Mouse (Mus musculus) hindbrain, embryonic 11.5 days (tissue): ENCODE data around the gene Fars2. TPM values are rescaled to one million over a fixed set of nuclear protein-coding genes. Genes with fewer than 3 reads are reported as not detected.

ENCODE experiments used
- ATAC-seq: fragments of 200-750 bp; cut with Nextera tagmentation; 2 replicates; pipeline ENCODE4 v1.8.0; 2017; ENCODE audit warnings: mild to moderate bottlenecking, moderate TSS enrichment, moderate library complexity; ENCODE audit not compliant: low FRiP score
- DNase-seq: peaks from one replicate; pipeline ENCODE4 v3.0.0-alpha.2; 2015; ENCODE audit warnings: low spot score
- H3K27ac ChIP-seq: fragments of 300-500 bp; sonication (generic); 2 replicates; pipeline ENCODE4 v1.5.1; 2014; ENCODE audit warnings: mild to moderate bottlenecking, low read depth, low read length
- H3K27me3 ChIP-seq: fragments of 300-500 bp; sonication (generic); 2 replicates; pipeline ENCODE4 v1.6.1; 2014; ENCODE audit warnings: mild to moderate bottlenecking, low read length, moderate library complexity, mixed read lengths; ENCODE audit not compliant: control insufficient read depth, insufficient read depth
- H3K36me3 ChIP-seq: fragments of 300-500 bp; sonication (generic); 2 replicates; pipeline ENCODE4 v1.6.1; 2014; ENCODE audit warnings: mild to moderate bottlenecking, low read length, moderate library complexity, mixed read lengths; ENCODE audit not compliant: control insufficient read depth, insufficient read depth
- H3K4me1 ChIP-seq: fragments of 300-500 bp; sonication (generic); replicated peaks from 2 replicates; pipeline ENCODE4 v1.6.1; 2014; ENCODE audit warnings: low read length, mixed read lengths; ENCODE audit not compliant: control insufficient read depth, insufficient read depth
- H3K4me2 ChIP-seq: fragments of 300-500 bp; sonication (generic); replicated peaks from 2 replicates; pipeline ENCODE4 v1.6.1; 2014; ENCODE audit warnings: mild to moderate bottlenecking, low read depth, low read length
- H3K4me3 ChIP-seq: fragments of 300-500 bp; sonication (generic); 2 replicates; pipeline ENCODE4 v1.5.1; 2014; ENCODE audit warnings: low read depth, low read length
- H3K9ac ChIP-seq: fragments of 300-500 bp; sonication (generic); 2 replicates; pipeline ENCODE4 v1.6.1; 2014; ENCODE audit warnings: low read depth, low read length
- H3K9me3 ChIP-seq: fragments of 300-500 bp; sonication (generic); 2 replicates; pipeline ENCODE4 v1.6.1; 2016; ENCODE audit warnings: low read length; ENCODE audit not compliant: control insufficient read depth
- WGBS: fragments of 180-500 bp; shearing (Covaris S2); extraction: QIAGEN DNeasy Blood & Tissue Kit; methylation state at CpG from one replicate; pipeline ENCODE4 v1.1.7; 2014; 5-methylcytosine and 5-hydroxymethylcytosine counted together
- polyA plus RNA-seq: library from polyadenylated mRNA; unstranded; fragments of >200 nt; fragmentation: Nextera tagmentation; extraction: Ambion mirVana; gene quantifications from 2 replicates; pipeline ENCODE4 v1.2.1, GENCODE M21; 2014

Gene Fars2
- 29.6 and 31.1 TPM in 2 replicates for polyA plus RNA-seq

DNA sequence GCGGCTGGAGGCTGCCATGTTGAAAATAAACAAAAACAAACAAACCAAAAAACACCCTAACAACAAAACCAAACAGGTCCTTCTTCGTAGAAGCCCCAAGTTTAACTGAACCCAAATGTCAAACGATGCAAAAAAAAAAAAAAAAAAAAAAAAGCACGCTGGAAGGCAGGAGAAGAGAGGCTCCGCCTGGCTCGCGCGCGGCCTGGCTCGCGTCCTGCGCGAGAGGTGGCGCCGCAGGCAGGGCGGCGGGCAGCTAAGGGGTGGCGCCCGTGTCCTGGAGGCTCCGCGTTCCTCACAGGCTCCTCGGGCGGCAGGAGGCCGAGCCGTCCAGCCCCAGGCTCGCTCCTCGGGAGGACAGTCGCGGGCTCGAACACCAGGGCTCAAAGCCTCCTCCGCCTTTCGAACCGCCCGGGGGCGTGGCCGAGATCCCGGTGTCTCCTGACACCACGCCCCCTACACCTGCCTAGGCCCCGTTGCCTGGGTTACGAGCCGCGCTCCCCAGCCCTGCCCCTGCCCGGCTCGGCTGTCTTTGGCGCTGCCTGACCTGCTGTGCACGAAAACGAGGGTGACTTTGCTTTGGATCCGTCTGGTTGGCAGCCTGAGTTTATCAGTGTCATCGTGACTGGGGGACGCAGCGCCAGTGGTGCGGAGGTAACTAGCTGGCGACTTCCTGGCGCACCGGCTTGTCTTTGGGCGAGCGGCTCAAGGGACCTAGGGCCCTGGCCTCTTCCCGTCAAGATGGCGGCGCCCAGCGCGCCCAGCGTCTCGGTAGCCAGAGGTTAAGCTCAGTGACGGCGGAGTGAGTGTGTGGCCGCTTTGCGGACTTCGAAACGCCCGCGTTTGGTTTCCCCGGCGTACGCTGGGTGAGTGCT is at the start of gene Fars2, which contains the start of gene Lyrm4:
Fars2 (plus strand) TSS at position 270 of the 872 bp plus-strand sequence.
Lyrm4 (minus strand) TSS at position 384 of the 872 bp plus-strand sequence.
- Histone ChIP-seq H3K27me3 (no peaks in the 10 kb centered on the region), H3K9me3 (no peaks in the 10 kb centered on the region), H3K9ac (peak within 1 kb of the TSS; percentile 62), H3K27ac (peak within 1 kb of the TSS; percentile 93), H3K4me1 (no peaks in the 10 kb centered on the region), H3K4me3 (peak within 1 kb of the TSS; percentile 69), H3K4me2 (peak within 1 kb of the TSS; percentile 84), H3K36me3 (no peaks in the 10 kb centered on the region)
- WGBS, result under 1% methylated on average over 74 of the region's 75 CpGs
- ATAC-seq, result peak; percentile 99
- DNase-seq, result peak; percentile 98

DNA sequence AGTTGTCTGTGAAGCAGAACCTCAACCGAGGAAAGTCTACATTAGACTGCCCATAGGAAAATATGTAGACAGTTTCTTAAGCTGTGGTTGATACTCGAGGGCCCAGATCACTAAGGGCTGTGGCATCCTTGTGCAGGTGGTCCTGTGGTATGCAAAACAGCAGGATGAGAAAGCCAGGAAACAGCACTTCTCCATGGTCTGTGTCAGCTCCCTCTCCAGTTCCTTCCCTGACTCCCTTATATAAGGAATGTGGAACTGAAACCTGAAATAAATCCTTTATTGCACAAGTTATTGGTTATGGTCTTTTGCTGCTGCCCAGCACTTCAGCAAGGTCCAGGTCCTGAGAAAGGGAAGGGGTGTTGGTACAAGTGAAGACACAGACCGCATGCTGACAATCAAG is 42.7 kb upstream of the Fars2 start:
- WGBS, result 83% methylated on average over 3 of the region's 3 CpGs
- ATAC-seq, result no peak
- H3K9ac ChIP-seq, result no peak overlapping the region
- no peak overlapping the region for H3K27ac ChIP-seq
- H3K9me3 ChIP-seq, result no peaks in the 10 kb centered on the region
- H3K4me2 ChIP-seq, result no peak overlapping the region
- H3K27me3 ChIP-seq, result no peaks in the 10 kb centered on the region
- no peak overlapping the region for H3K4me3 ChIP-seq
- H3K4me1 ChIP-seq, result no peaks in the 10 kb centered on the region
- no peaks in the 10 kb centered on the region for H3K36me3 ChIP-seq
- no peak for DNase-seq

DNA sequence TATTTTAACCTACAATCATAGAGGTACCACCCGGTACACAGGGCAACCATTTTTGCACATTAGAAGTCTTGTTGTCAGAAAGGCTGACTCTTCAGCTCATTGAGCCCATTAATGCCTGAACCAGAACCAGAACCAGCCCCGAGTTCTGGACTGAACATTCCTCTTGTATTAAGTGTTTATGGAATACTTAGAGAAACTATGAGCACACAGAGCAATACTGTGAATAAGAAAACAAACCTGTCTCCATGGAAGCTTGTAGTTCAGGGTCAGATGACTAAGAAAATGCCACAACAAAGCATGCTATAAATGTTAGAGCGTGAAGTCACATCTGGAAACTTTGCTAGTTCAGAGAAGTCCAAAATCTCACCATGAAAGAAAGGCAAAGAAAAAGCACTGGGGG is 35.6 kb upstream of the Fars2 start:
- WGBS, result 86% methylated on average over 3 of the region's 3 CpGs
- no peaks in the 10 kb centered on the region for H3K36me3 ChIP-seq
- H3K4me1 ChIP-seq, result no peaks in the 10 kb centered on the region
- H3K27me3 ChIP-seq, result no peaks in the 10 kb centered on the region
- ATAC-seq (no peak), DNase-seq (no peak)
- no peak overlapping the region for H3K4me2 ChIP-seq
- no peak overlapping the region for H3K9ac ChIP-seq
- no peak overlapping the region for H3K4me3 ChIP-seq
- no peaks in the 10 kb centered on the region for H3K9me3 ChIP-seq
- H3K27ac ChIP-seq, result no peak overlapping the region

DNA sequence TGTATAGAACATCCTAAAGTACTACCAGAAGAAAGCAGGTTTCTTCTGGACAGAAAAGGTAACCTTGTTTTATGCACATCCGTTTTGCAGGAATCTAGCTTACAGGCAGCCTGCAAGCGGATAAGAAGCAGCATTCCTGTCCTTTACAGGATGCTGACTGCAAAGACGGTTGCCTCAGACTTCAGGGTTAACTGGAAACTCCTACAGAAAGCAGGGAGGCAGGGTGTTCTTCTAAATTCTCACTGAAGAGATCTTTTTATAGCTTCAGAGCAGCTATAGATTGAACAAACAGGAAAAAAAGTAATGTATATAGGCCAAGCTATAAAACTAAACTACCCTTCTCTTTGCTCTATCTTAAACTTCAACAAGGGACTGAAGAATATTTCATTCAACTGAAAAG is 32.5 kb upstream of the Fars2 start:
- no peak overlapping the region for H3K27ac ChIP-seq
- H3K27me3 ChIP-seq, result no peaks in the 10 kb centered on the region
- H3K9ac ChIP-seq, result no peak overlapping the region
- no peaks in the 10 kb centered on the region for H3K9me3 ChIP-seq
- no peak overlapping the region for H3K4me2 ChIP-seq
- H3K36me3 ChIP-seq, result no peaks in the 10 kb centered on the region
- WGBS, result 91% methylated on average over 3 of the region's 3 CpGs
- no peaks in the 10 kb centered on the region for H3K4me1 ChIP-seq
- no peak for DNase-seq
- H3K4me3 ChIP-seq, result no peak overlapping the region
- ATAC-seq, result no peak

DNA sequence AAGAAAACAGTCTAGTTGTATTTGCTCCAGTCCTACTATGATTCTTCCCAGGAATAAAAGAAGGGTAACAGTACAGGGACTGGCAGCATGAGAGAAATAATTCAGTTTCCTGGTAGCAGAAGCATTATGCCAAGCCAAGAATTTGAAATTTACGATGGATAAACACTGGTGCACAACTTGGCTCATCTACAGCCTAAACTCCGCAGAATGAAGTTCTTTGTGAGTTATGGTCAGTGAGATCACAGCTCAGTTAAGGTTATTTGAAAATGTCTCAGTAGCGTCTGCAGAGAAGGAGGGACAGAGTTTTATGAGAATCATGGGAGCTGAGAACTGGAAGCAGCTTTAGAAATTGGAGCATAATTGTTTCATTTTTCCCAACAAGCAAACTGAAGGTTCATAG is 31.2 kb upstream of the Fars2 start:
- DNase-seq (no peak), ATAC-seq (no peak)
- H3K4me2 ChIP-seq, result no peak overlapping the region
- 93% methylated on average over 3 of the region's 3 CpGs for WGBS
- no peaks in the 10 kb centered on the region for H3K9me3 ChIP-seq
- no peaks in the 10 kb centered on the region for H3K27me3 ChIP-seq
- H3K27ac ChIP-seq, result no peak overlapping the region
- no peak overlapping the region for H3K4me3 ChIP-seq
- no peaks in the 10 kb centered on the region for H3K4me1 ChIP-seq
- H3K9ac ChIP-seq, result no peak overlapping the region
- no peaks in the 10 kb centered on the region for H3K36me3 ChIP-seq

DNA sequence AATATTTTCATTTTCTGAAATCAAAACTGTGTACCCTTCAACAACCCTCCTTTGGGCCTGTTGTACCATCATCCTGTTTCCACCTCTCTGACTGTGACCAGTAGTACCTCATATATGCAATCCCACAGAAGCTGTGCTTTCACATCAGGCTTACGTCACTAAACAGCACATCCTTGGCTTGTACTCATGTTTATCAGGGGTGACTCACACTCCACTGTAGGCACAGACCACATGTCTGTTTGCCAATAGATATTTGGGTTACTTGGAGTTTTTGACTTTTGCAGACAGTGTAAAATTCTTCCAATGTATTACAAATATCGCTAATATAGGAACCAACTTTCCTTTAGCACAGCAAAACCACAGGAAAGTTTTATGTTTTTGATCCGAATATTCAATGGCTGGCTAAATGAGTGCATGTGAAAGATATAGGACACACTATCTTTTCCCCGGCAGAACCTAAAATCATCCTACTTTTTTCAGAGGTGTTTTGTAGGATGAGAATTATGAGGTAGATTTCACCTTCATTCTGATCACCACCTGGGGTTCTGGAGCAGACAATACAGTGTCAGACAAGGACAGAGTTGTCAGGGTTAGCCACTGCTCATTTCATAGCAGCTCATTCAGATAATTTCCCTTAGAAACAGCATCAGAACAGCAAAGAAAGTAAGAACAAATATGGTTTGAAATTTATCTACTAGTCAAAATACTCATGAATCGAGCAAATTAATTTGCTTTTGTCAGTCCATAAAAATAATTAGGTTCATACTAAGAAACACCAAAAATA is 30.4 kb upstream of the Fars2 start:
- H3K27me3 ChIP-seq, result no peaks in the 10 kb centered on the region
- WGBS, result 91% methylated on average over 5 of the region's 5 CpGs
- ATAC-seq, result no peak

DNA sequence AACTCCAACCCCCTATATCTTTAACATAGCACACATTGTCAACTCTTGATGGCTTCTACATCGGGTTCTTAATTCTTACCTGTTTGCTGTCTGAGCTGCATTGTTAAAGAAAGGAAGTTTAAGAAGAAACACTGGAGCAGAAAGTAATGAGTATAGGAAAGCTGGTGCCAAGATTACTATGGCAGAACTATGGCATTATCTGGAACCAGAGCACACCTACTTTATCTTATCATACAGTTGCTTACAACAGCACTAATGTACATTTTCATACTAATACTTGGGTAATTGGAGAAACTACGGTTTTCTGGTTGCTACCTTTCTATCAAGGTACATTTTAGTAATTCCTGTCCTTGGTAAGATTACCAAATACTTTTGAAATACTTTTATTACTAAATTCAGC is 29.8 kb upstream of the Fars2 start:
- no peaks in the 10 kb centered on the region for H3K27me3 ChIP-seq
- H3K4me3 ChIP-seq, result no peak overlapping the region
- H3K4me2 ChIP-seq, result no peak overlapping the region
- no peak overlapping the region for H3K9ac ChIP-seq
- H3K27ac ChIP-seq, result no peak overlapping the region
- ATAC-seq, result no peak
- no peaks in the 10 kb centered on the region for H3K4me1 ChIP-seq
- no peaks in the 10 kb centered on the region for H3K9me3 ChIP-seq
- no peak for DNase-seq
- WGBS, result 96% methylated on average over 2 of the region's 2 CpGs
- no peaks in the 10 kb centered on the region for H3K36me3 ChIP-seq

More for the DNA sequence above, 30.4 kb upstream of the Fars2 start:
- H3K36me3 ChIP-seq, result no peaks in the 10 kb centered on the region
- H3K9ac ChIP-seq, result no peak overlapping the region
- no peaks in the 10 kb centered on the region for H3K9me3 ChIP-seq
- H3K4me1 ChIP-seq, result no peaks in the 10 kb centered on the region
- H3K27ac ChIP-seq, result no peak overlapping the region
- no peak overlapping the region for H3K4me2 ChIP-seq
- DNase-seq, result no peak
- no peak overlapping the region for H3K4me3 ChIP-seq

DNA sequence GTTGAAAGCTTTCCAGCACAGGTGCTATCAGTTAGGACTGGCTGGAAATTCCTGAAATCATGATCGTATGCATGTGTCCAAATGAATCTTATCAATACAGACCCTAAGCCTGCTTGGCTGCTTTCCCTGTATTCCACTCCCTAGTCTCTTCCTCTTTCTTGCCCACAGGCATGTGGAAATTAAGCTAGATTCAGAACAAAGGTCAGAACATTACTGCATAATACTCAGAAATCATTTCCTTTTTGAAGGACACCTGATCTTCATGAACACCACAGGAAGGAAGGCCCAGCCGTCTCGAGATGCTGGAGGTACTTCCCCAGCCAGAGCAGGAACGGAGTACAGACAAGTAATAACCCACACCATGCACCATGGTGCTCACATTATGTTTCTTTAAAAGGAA is 29.0 kb upstream of the Fars2 start:
- WGBS, result 83% methylated on average over 4 of the region's 4 CpGs
- H3K9me3 ChIP-seq, result no peaks in the 10 kb centered on the region
- DNase-seq, result no peak
- no peak overlapping the region for H3K9ac ChIP-seq
- H3K36me3 ChIP-seq, result no peaks in the 10 kb centered on the region
- H3K4me1 ChIP-seq, result no peaks in the 10 kb centered on the region
- H3K27me3 ChIP-seq, result no peaks in the 10 kb centered on the region
- H3K27ac ChIP-seq, result no peak overlapping the region
- ATAC-seq, result no peak
- H3K4me2 ChIP-seq, result no peak overlapping the region
- no peak overlapping the region for H3K4me3 ChIP-seq
